Mouse (Mus musculus) megakaryocyte, embryonic 14.5 days (primary cell): ENCODE measurements around the gene Pard3.

Experiments used
- FLI1 ChIP-seq: IDR thresholded peaks from 2 replicates; pipeline ENCODE4 v1.6.1; 2012; ENCODE audit warnings: low read length, inconsistent platforms, mixed read lengths
- GATA1 ChIP-seq: IDR thresholded peaks from 3 replicates; pipeline ENCODE4 v1.6.1; 2012; ENCODE audit warnings: mixed read lengths, low read length, inconsistent platforms, borderline replicate concordance

DNA sequence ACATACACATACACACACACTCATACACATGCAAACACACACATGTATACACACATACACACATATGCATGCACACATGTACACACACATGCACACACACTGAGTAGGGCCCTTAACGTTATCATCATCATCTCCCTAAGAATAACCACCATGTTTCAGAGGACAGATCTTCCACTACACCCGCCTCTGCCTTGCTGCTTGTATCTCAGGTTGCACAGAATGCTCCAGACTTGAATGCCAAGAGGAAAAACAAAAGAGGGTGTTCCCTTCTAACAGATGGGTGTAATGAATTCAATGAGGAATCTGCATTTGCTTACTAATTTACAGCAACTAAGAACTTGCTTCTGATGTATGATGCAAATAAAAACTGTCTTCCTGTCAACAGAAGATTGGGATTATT lies 519.7 kb downstream of the Pard3 start:
- no peak for TF ChIP-seq GATA1
- TF ChIP-seq FLI1, result no peak
